Mouse (Mus musculus): ENCODE measurements around the gene Trappc3l.

Trappc3l gene

GRCm38 (mm10) chr10:34095147-34095546, 57.8 kb downstream of the Trappc3l start:
- no peak for DNase-seq (ENCODE audit: low read depth, low spot score)

GRCm38 (mm10) chr10:34095964-34096363, 58.6 kb downstream of the Trappc3l start:
- no peak for DNase-seq (ENCODE audit: low read depth, low spot score)

DNA sequence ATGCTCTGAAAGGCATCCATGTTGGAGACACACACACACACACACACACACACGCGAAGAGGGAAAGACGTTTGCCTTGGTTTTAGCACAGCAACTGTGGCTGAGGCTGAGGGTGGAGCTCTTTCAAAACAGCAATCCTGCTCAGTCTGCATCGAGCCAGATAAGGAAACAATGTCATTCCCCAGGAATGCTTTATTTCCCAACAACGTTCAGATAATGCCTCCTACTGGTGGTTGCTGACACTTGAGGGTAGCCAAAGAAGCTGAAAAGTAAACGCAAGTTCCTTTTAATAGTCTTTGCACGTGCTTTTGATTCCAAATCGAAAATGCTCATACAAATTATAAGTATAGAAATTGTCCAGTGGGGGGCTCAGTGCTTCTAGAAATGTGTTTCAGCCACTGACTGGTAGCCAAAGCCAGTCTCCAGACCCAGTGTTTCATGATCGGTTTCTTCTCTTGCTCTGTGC, 59.1 kb downstream of the Trappc3l start, which contains the start of gene Calhm5:
Gene Calhm5 (minus strand): TSS at position 102 of the 466 bp plus-strand sequence.
- DNase-seq (ENCODE audit: low read depth, low spot score): peak; percentile 93

- DNase-seq (ENCODE audit: low read depth, low spot score): no peak
Observed at GRCm38 (mm10) chr10:34110863-34111465, 73.6 kb downstream of the Trappc3l start.

- DNase-seq (ENCODE audit: low read depth, low spot score): no peak
Observed at GRCm38 (mm10) chr10:34111964-34112738, 74.8 kb downstream of the Trappc3l start.

GRCm38 (mm10) chr10:34117131-34117530, 79.7 kb downstream of the Trappc3l start:
- no peak for DNase-seq (ENCODE audit: low read depth, low spot score)

DNA sequence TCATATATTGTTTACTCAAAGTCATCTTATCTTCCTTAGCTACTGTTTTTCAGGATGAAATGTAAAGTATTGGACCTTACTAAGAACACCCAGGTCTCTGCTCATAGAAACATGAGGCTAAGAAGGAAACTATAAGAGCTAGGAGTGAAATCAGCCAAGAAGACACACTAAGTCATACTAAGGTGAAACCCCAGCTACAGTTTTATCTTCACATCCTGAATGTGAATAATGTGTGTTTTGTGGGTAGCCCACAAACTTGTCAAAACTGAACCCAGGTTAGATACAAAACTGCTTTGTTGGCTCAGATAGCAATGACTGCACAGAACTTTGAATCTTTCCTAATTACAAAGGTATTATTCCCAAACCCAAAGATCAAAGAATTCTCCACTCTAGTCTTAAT, 80.4 kb downstream of the Trappc3l start:
- no peak for DNase-seq (ENCODE audit: low read depth, low spot score)

DNA sequence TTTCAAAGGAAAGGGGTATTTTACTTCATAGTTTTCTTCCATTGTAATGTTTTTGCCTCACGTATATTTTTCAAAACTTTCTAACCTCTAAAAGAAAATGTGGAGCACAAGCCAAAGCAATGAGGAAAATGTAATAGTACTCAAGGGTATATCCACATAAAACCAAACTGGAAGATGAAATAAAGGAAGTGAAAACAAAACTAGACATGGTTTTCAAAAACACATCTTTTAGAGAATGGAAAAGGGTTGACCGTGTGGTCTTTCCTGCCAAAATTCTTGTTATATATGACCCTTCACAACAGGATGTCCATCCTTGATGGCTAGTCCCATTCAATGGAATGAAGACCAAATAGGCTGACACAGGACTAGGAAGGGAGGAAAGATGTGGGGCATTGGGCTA, 81.0 kb downstream of the Trappc3l start:
- DNase-seq (ENCODE audit: low read depth, low spot score): no peak

DNA sequence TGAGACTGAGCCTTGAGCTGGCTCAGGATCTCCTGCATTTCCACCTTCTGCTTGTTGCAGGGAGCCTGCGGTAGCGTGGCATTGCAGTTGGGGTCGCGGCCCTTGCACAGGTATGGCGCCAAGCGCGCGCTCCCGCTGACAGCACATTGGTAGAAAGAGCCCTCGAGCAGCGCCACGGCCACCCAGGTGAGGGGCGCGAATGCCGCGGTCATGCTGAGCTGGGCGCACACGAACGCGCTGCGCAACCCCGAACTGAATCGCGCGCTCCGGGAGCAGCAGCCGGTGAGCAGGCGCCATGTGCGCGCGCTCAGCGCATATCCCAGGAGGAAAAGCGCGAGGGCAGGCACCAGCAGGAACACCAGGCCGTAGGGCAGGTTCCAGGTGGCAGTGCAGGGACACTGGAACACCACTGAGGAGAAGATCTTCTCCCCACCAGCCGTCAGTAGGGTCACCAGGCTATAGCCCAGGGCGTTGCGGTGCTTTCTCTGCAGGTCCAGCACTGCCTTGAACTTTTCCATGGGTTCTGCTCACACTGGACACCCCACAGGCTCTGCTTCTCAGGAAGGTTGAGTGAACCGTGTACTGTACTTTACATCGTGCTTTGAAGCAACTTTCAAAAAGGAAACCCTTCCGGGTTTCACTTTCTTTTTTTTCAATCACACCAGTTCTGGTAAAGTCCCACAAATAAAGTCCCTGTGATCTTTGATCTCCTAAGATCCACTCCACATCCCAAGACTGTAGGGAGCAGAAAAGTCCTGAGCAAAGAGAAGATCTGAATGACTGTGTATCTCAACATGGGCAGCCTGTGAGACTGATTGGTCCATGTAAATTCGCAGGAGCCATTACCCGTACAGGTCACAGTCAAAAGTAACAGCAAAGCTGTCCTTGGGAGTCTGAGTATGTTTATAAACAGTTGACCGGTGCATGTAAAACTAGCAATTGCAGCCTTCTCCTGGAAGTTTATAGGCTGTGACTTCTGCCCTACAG, 90.3 kb downstream of the Trappc3l start, which contains the start of gene Calhm6:
Gene Calhm6 (minus strand): TSS at position 593 of the 987 bp plus-strand sequence.
- DNase-seq (ENCODE audit: low read depth, low spot score): no peak

DNA sequence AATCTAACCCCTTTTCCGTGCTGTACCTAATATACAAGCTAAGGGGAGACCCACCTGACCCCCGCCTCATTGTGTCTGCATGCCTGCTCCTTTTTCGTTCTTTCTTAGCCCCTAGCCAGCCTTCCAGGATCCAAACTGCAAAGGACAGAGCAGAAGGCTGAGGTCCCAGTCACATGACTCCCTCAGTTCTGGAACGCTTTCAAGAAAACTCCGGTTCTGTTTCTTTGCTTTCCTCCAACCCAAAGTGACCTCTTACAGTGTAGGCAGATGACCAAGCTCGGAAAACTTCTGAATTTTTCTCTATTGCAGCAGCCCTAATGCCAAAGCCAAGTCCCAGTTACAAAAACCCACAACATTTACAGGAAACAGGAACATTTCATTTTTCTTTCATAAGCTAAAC, 91.0 kb downstream of the Trappc3l start:
- peak; percentile 29 for DNase-seq (ENCODE audit: low read depth, low spot score)

GRCm38 (mm10) chr10:34131356-34131755, 94.0 kb downstream of the Trappc3l start:
- no peak for DNase-seq (ENCODE audit: low read depth, low spot score)

DNA sequence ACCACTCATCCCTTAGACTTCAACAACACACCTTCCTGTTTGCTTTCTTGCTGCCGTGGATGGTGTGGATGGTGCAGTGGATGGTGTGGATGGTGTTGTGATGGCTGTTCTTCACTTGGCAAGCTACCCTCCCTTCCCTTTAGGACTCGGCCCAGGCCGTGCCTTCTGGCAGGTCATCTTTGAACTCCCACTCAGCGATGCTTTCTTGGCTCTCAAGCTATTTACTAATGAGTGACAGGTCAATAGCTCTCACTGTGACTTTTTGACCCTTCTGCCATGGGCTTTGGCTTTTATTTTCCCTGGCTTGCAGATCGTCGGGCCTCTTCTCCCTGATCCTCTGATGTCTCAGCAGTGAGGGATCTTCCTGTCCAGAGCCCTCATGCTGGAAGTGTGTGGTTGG, 99.0 kb downstream of the Trappc3l start:
- no peak for DNase-seq (ENCODE audit: low read depth, low spot score)

DNA sequence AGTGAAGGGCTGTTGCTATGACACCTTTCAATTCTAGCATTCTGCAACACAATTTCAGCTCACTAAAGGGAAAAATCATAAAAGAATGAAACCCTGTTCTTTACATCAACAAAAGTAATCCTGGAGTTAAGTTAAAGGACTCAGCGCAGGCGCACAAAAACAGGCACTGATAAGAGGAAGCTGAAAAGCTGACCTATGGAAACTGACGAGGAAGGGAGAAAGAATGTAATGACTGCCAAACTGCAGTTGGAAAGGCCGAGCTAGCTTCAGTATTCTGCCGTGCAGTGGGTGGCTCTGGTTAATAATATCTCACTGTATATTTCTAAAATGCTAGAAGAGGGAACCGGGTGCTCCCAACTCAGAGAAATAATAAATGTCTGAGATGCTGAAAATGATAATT, 100.6 kb downstream of the Trappc3l start:
- no peak for DNase-seq (ENCODE audit: low read depth, low spot score)

GRCm38 (mm10) chr10:34139768-34140167, 102.4 kb downstream of the Trappc3l start:
- DNase-seq (ENCODE audit: low read depth, low spot score): no peak

DNA sequence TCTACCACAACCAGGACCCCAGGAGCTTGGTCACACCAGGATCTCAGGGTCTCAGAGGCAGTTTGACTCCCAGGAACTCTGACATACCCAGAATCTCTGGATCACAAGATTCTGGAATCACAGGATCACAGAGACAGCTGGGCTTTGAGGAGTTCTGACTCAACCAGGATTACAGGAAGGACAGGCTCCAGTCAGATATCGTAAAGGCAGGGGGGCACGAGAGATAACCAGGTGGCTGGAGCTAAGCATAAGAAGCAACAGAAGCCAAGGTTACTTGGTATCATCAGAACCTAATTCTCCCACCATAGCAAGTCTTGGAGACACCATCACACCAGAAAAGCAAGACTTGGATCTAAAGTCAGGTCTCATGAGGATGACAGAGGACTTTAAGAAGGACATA, 104.3 kb downstream of the Trappc3l start:
- no peak for DNase-seq (ENCODE audit: low read depth, low spot score)

- DNase-seq (ENCODE audit: low read depth, low spot score): no peak
Observed at GRCm38 (mm10) chr10:34149772-34150171, 112.4 kb downstream of the Trappc3l start.

- no peak for DNase-seq (ENCODE audit: low read depth, low spot score)
Observed at GRCm38 (mm10) chr10:34150454-34150853, 113.1 kb downstream of the Trappc3l start.

DNA sequence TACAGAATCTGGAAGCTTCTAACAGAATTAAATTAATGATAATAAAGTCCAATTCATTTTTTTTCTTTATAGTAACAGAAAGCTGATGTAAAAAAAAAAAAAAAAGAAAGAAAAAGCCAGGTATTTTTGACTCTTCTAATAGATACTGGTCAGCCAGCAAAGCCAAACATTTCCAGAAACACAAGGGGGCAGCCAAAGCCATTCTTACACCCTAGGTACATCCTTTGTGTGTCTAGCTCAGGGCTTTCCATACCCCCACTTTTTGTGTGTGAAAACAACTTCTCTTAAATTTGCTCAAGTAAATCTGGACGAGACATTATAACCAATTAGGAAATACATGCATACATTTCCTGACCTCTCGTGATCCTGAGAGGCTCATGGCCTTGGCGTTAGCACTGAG, 114.4 kb downstream of the Trappc3l start:
- peak; percentile 54 for DNase-seq (ENCODE audit: low read depth, low spot score)

DNA sequence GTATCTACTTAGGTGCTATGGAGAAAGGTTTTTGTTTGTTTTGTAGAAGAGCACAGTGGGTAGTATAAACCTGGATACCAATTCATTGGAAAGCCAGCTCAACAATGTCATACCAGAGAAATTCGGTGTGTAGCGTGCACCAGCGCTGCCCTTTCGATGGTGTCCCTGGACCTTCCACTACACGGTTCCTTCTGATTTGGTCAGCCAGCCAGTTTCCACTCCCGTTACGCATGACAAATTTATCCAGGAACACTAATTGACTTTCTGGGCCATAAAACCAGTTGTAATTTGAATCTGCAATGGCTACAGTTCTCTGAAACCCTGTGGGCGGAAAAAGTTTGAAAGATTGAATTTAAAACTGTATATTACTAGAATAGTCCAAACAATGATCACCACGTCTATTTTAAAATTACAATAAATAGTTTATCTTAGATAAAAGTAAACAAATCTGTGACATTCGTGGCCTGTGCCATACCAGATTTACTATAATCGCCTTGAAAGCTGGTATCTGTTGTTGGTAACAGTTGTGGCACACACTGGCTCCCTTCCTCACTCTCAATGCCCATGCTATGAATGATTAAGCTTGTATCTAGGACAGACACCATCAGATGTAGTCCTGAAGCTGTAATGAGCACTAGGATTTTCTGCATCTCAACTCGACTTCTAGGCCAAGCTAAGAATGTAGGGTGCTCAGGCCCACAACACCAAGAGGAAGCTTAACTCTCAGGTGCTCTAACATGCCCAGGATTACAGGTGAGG, 118.6 kb downstream of the Trappc3l start:
- DNase-seq (ENCODE audit: low read depth, low spot score): no peak

Measured in 3T3-L1 (cell line).